Mouse (Mus musculus): Measurements from ENCODE around the gene Scarf2.

Gene Scarf2

GRCm38 (mm10) chr16:17801777-17802455 lies 4.8 kb downstream of the Scarf2 start:
- DNase-seq, result no peak

GRCm38 (mm10) chr16:17802456-17802838 lies 5.4 kb downstream of the Scarf2 start:
- DNase-seq, result no peak

DNA sequence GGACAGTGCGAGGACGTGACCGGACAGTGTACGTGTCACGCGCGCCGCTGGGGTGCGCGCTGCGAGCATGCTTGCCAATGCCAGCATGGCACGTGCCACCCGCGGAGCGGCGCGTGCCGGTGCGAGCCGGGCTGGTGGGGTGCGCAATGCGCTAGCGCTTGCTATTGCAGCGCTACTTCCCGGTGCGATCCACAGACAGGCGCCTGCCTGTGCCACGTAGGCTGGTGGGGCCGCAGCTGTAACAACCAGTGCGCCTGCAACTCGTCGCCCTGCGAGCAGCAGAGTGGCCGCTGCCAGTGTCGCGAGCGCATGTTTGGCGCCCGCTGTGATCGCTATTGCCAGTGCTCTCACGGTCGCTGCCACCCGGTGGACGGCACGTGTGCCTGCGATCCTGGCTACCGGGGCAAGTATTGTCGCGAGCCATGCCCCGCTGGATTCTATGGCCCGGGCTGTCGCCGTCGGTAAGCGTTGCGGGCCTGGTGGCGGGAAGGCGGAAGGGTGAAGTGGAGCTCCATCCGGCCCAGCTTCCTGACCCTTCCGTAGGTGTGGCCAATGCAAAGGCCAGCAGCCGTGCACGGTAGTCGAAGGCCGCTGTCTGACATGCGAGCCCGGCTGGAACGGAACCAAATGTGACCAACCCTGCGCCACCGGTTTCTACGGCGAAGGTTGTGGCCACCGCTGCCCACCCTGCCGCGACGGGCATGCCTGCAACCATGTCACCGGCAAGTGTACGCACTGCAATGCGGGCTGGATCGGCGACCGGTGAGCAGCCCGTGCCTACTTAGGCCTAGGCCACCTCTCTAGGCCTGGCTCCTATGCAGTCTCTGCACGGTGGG lies 6.0 kb downstream of the Scarf2 start:
- no peak for DNase-seq

GRCm38 (mm10) chr16:17803675-17804448 lies 6.8 kb downstream of the Scarf2 start:
- no peak for DNase-seq

DNA sequence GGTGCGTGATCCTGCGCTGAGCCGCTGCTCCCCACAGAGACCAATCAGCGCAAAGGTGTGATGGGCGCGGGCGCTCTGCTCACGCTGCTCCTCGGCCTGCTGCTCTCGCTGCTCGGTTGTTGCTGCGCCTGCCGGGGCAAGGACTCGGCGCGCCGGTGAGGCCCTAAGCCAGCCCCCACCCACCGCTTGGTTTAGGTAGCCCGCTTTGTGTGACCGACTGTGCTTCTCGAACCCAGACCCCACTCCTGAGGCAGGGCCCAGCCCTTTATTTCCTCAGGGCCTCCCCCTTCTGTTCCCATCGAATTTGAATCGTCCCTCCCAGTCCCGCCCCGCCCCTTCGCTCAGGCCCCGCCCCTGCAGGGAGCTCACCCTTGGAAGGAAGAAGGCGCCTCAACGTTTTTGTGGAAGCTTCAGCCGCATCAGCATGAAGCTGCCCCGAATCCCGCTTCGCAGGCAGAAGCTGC lies 7.4 kb downstream of the Scarf2 start:
- no peak for DNase-seq

- no peak for DNase-seq
Measured at GRCm38 (mm10) chr16:17804982-17805381, 7.9 kb downstream of the Scarf2 start.

DNA sequence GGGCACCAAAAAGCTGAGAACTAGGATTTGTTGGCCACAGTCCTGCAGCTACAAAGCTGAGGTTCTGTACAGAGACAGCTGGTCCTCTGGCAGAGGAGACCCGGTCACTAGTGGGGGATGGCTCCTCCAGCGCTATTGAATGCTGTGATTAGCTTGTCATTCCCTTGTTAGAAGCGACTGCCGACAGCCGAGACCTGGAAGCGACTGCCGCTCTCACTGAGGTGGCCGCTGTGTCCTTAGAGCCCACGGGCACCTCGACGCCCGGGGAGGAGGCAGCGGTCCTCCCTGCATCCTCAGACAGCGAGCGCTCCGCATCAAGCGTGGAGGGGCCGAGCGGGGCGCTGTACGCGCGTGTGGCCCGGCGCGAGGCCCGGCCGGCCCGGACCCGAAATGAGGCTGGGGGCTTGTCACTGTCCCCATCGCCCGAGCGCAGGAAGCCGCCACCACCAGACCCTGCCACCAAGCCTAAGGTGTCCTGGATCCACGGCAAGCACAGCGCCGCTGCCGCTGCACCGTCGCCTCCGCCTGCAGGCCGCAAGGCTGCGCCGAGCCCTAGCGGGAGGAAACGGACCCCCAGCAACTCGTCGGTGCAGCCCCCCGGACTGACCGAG lies 9.6 kb downstream of the Scarf2 start:
- DNase-seq, result no peak

DNA sequence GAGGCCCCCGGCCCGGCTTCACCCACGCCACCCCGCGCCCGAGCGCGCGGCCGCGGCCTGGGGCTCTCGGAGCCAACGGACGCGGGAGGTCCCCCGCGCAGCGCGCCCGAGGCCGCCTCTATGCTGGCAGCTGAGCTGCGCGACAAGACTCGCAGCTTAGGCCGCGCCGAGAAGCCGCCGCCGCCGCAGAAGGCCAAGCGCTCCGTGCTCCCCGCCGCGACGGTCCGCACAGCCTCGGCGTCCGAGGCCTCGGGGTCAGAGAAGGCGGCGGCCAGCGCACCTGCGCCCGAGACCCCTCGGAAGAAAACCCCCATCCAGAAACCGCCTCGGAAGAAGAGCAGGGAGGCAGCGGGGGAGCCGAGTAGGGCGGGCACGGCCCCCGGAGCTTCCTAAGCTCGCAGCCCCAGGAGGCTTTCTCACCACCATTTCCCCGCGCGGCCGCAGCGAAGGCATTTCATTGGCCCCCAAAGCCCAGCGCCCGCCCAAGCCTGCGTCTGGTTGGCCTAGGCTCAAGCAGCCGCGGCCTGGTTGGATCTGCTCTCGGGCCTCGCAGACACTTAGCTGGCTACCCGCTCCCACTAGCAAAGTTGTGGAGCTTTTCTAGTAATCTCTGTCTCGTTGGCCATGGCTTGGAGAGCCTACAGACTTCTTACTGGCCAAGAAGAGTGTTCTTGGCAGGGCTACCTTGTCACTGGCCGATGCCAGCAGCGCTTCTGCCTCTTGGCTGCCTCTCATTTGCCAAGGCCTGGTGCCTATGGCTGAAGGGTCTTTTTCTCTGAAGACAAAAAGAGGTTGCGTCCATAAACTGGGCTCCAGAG lies 10.3 kb downstream of the Scarf2 start:
- DNase-seq, result peak; percentile 79

- DNase-seq, result no peak
Measured at GRCm38 (mm10) chr16:17809125-17809524, 12.0 kb downstream of the Scarf2 start.

- no peak for DNase-seq
Measured at GRCm38 (mm10) chr16:17809711-17810110, 12.6 kb downstream of the Scarf2 start.

DNA sequence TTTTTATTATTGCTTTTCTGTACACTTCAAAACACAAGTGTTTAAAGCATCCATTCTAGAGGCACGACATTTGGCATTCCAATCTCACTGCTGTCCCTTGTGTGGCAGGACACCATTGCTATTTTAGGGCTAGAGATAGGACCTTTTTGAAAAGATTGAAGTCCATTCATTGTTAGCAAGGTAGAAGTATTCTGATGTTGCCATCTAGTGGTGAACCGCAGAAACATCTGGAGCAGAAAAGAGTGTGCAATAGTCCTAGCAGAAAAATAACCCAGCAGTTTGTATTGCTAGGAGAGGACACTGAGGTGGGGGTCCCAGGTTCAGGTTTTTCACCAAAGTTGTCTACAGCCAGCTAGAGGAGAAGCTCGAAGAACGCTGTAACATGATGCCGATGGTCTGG lies 15.0 kb downstream of the Scarf2 start:
- peak; percentile 64 for DNase-seq

DNA sequence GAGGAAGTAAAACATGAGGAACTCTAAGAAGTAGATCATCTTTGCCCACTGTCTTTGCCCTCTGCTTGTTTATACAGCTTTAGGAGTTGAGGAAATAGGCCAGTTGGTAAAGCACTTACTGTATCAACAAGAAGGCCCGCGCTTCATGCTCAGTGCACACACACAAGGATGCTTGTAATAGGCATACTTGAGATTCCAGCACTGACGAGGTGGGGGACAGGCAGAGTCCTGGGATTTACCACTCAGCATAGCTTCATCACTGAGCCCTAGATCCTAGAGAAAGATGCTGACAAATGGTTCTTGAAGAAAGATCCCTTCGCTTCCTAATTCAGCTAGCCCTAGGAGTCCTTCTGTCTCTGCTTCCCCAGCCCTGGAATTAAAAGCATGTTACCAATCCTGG lies 16.1 kb downstream of the Scarf2 start:
- DNase-seq, result no peak

DNA sequence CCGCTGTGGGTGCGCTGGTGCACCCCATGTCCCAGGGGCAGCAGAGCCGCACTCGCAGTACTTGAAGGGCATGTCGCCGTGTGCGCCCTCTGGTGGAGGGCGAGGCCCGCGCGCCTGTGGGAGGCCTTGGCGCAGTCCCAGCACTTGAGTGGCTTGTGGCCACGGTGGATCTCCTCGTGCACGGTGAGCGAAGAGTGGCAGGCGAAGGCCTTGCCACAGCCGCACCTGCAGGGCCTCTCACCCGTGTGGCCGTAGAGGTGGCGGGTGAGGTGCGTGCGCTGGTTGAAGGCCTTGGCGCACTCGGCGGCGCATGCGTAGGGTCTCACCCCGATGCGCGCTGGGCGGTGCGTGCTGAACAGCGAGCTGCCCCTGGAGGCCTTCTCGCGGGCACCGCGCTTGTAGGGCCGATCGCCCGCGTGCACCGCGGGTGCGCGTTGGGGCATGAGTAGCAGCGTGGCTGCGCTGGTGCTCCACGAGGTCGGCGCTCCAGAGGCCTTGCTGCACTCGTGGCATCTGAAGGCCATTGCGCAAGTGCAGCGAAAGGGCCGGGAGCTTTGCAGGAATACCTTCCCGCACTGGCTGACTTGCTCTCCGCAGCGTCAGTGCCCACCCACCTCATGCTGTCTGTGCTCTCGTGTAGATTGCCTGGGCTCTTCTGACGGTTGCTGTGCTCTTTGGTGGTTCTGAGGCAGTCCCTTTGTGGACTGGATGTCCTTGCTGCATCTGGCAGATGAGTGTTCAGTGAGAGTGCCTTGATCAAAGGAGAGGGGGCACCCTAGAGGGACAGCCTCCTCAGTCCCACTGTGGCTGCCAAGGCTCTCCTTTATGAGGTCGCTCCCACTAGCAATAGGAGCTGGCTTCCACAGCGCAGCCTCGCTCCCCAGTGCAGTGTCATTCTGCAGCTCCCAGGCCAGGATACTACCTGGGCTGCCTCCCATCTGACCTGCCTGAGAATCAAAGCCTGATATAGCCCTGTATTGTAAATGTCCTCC lies 18.6 kb downstream of the Scarf2 start:
- peak; percentile 75 for DNase-seq

DNA sequence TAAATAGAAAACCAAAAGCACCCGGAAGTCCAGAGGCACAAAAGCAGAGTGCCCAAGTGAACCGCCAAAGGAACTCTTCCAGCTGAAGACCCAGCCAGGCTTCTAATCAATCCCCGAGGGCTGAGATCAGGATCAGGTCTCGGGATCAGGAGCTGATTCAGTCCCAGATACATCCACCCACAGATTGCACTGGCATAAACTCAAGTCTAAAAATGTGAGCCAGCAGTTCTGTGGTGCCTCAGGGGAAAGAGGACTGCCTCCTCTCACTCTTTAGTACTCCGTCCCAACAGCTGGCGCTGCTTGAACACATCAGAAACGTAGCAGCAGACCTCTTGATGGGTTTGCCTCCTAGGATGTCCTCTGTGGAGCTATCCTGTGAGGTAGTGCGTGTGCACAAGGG lies 19.4 kb downstream of the Scarf2 start:
- DNase-seq, result no peak

DNA sequence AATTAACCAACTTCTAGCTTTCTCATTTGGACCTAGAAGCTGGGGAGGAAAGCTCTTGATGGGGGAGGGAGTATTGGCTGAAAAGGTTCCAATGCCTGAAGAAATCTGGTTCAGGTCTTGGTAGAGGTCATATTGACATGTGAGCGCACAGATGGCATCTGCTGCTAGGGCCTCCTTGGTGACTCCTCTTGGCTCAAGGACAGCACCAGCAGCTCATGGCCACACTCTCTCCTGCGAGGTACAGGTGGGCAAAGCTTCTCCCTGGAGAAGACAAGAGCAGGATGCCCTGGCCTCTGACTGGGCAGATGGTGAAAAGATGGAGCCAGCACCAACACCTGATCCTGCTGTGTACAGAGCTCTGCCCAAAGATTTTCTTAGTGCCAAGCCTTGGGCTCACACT lies 29.4 kb downstream of the Scarf2 start:
- no peak for DNase-seq

DNA sequence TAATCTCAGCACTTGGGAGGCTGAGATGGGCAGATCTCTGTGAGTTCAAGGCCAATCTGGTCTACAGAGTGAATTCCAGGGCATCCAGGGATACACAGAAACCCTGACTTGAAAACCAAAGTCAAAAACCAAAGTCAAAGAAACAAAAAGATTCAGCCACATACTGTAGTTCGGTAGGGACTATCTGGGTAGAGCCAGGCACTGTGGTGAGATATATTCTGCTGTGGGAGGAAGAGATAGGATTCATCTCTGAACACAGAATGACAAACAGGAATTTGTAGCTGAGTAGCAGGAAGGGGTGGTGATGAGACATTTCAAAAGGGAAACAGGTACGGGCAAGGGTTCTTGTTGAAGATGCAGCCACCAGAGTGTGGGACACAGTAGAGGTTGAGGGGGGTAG lies 31.1 kb downstream of the Scarf2 start:
- DNase-seq, result no peak

- peak; percentile 73 for DNase-seq
Measured at GRCm38 (mm10) chr16:17828867-17829266, 31.8 kb downstream of the Scarf2 start.

DNA sequence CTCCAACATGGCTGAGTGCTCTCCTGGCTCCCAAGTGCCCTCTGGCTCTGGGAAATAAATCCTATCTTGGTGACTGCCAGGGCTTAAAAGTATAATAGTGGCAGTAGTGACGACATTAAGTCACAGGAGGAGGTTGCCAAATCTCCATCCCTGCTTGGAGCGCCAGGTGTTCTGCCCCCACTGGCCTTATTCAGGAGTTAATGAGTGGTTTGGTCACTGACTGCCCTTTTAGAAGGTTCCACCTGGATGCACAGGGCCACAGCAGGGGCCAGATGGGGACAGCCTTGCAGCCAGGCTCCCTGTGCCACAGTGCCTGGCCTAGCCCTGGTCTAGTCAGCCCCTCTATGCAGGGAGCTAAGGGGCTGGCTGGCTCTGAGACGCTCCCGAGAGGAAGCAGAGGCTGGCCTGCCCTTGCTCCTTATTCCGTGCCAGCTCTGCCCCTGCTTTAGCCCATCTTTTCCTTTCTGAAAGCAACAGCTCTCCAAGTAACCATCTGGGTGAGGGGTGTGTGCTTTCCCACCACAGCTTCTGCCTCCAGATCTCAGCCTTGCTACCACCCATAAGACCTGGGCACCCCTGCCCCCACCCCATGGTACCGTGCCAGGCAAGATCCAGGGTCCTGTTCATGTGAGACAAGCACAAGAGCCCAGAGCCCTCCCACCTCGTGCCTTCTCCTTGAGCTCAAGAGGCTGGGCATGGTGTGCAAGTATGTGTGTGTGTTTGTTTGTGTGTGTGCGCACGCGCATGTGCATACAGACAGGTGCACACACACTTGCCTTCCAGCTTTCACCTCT lies 33.5 kb downstream of the Scarf2 start:
- peak; percentile 71 for DNase-seq

GRCm38 (mm10) chr16:17831781-17832180 lies 34.7 kb downstream of the Scarf2 start:
- no peak for DNase-seq

- no peak for DNase-seq
Measured at GRCm38 (mm10) chr16:17832821-17833220, 35.7 kb downstream of the Scarf2 start, which contains the start of gene B830017H08Rik. Gene B830017H08Rik (plus strand): TSS chr16:17833121.

All from kidney, adult 9 months (tissue).